Mouse (Mus musculus) embryo, embryonic 10 days (tissue): ENCODE data around the gene Prpf31.
A peak's percentile ranks its signal among the peaks of the same experiment; 100 is the strongest.
"Not testable (repeated sequence)": the region's sequence is repeated elsewhere in the genome, so short reads cannot be mapped to it uniquely, and the experiment has no call there.

Experiments used
- DNase-seq: peaks from one replicate; pipeline ENCODE4 v3.0.0-alpha.2; 2015; ENCODE audit warnings: low spot score

The Prpf31 gene

GRCm38 (mm10) chr7:3629543-3630477 lies at the start of gene Prpf31, which contains the start of gene Tfpt:
Prpf31 (plus strand) TSS chr7:3629985.
Tfpt (minus strand) TSS chr7:3629929.
- peak; percentile 97 for DNase-seq

GRCm38 (mm10) chr7:3580029-3580428 lies 49.8 kb upstream of the Prpf31 start:
- DNase-seq: no peak

GRCm38 (mm10) chr7:3585763-3586162 lies 44.0 kb upstream of the Prpf31 start:
- no peak for DNase-seq

GRCm38 (mm10) chr7:3586255-3586654 lies 43.5 kb upstream of the Prpf31 start:
- no peak for DNase-seq

- DNase-seq: no peak
These were observed 42.5 kb upstream of the Prpf31 start for GRCm38 (mm10) chr7:3587292-3587691.

GRCm38 (mm10) chr7:3590550-3590949 lies 39.2 kb upstream of the Prpf31 start:
- DNase-seq: no peak

- DNase-seq: no peak
These were observed 38.3 kb upstream of the Prpf31 start for GRCm38 (mm10) chr7:3591534-3591933.

GRCm38 (mm10) chr7:3593855-3594254 lies 35.9 kb upstream of the Prpf31 start:
- no peak for DNase-seq

- no peak for DNase-seq
These were observed 35.1 kb upstream of the Prpf31 start for GRCm38 (mm10) chr7:3594686-3595085.

- DNase-seq: no peak
These were observed 34.6 kb upstream of the Prpf31 start for GRCm38 (mm10) chr7:3595146-3595545.

- not testable (repeated sequence) for DNase-seq
These were observed 32.0 kb upstream of the Prpf31 start for GRCm38 (mm10) chr7:3597755-3598154.

GRCm38 (mm10) chr7:3601119-3601518 lies 28.7 kb upstream of the Prpf31 start:
- DNase-seq: peak; percentile 88

GRCm38 (mm10) chr7:3606798-3607197 lies 23.0 kb upstream of the Prpf31 start:
- peak; percentile 50 for DNase-seq

- DNase-seq: no peak
These were observed 22.4 kb upstream of the Prpf31 start for GRCm38 (mm10) chr7:3607391-3607790.

GRCm38 (mm10) chr7:3608668-3609067 lies 21.1 kb upstream of the Prpf31 start:
- no peak for DNase-seq

GRCm38 (mm10) chr7:3609082-3609481 lies 20.7 kb upstream of the Prpf31 start:
- no peak for DNase-seq

- DNase-seq: no peak
These were observed 19.3 kb upstream of the Prpf31 start for GRCm38 (mm10) chr7:3610437-3610836.

- no peak for DNase-seq
These were observed 18.8 kb upstream of the Prpf31 start for GRCm38 (mm10) chr7:3611006-3611405.

GRCm38 (mm10) chr7:3614021-3614420 lies 15.8 kb upstream of the Prpf31 start:
- no peak for DNase-seq

- DNase-seq: no peak
These were observed 13.8 kb upstream of the Prpf31 start, which contains the start of gene Oscar for GRCm38 (mm10) chr7:3616057-3616388. Oscar (minus strand) TSS chr7:3616157.

GRCm38 (mm10) chr7:3616389-3617241 lies 13.2 kb upstream of the Prpf31 start:
- DNase-seq: no peak

- peak; percentile 88 for DNase-seq
These were observed 12.4 kb upstream of the Prpf31 start, which contains the start of gene Ndufa3 for GRCm38 (mm10) chr7:3617242-3617995. Ndufa3 (plus strand) TSS chr7:3617373.
